Mouse (Mus musculus) gastrocnemius, adult 18-20 months (tissue): ENCODE results near the gene Hc. TPM values are rescaled to one million over a fixed set of nuclear protein-coding genes. Genes with fewer than 3 reads are reported as not detected.

Source experiments
- DNase-seq: peaks from one replicate; pipeline ENCODE4 v3.0.0; 2021; ENCODE audit warnings: low spot score
- long read RNA-seq, 2 experiments: library from polyadenylated mRNA; stranded (forward); transcript quantifications; one replicate each; pipeline ENCODE4 v2.0.0; 2021
- total RNA-seq, 2 experiments: library from RNA; stranded (reverse); gene quantifications; 2 replicates each; pipeline ENCODE4 v1.2.3; 2021

The Hc gene
- under 1 TPM in 1 of 2 experiments, not detected in 1; 0.19 TPM for total RNA-seq
- long read RNA-seq, experiment 1 = 0 reads
- long read RNA-seq, experiment 2 = 0 reads

DNA sequence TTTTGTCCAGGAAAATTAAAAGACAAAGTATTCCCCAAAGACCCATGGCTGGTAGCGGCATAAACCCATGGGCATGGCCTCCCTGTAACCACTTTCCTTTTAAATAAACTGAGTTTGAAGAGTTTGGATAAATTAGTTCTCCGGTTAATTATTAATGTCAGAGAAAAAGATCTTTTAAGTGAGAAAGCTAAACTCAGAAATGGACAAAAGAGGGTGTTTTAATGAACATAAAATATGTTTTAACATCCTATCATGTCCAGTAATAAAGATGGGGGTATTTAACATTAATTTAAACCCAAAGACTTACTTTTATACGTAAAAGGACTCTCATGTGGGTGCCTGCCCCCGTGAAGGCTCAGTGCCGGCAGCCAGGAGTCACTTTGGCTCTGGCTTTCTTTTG is at the start of gene Hc:
TSS of gene Hc (minus strand) at position 101 of the 400 bp plus-strand sequence.
- no peak for DNase-seq

DNA sequence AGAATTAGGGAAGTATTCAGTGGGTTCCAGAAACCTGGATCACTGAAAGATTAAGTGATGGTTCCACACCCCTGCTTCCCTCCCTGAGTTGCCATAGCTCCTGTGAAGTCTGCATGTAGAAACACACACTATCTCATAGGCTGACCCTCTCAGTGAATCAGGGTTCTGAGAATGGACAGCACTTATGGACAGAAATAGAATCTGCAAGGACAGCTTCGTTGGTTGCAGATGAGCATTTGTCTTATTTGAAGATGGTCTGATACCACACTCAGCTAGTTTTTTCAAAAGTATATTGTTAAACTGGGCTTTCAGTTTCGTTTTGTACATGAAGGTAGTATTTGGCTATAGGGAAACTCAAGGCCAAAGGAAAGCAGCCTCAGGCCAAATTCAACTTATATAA is 49.3 kb upstream of the Hc start:
- DNase-seq = no peak

GRCm38 (mm10) chr2:35109924-35110304 is 48.7 kb upstream of the Hc start:
- no peak for DNase-seq

GRCm38 (mm10) chr2:35109141-35109923 is 48.1 kb upstream of the Hc start, which contains the start of gene Cntrl:
TSS of gene Cntrl (plus strand) at chr2:35109492.
- peak; percentile 92 for DNase-seq

DNA sequence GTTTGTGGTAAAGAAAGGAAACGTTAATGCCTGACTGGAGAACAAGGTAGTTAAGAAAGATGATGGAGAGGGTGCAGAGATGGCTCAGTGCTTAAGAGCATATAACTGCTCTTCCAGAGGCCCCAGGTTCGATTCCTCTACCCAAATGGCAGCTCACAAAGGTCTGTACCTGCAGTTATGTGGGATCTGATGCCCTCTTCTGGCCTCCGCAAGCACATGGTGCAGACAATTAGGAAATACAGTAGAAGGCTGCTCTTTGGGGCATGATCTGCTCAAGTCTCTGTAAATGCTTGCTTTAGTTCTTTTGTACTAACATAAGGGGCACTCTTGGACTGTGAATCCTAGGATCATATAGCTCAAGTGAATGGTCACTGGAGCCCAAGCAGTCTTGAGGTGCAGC is 47.5 kb upstream of the Hc start:
- DNase-seq = peak; percentile 30

DNA sequence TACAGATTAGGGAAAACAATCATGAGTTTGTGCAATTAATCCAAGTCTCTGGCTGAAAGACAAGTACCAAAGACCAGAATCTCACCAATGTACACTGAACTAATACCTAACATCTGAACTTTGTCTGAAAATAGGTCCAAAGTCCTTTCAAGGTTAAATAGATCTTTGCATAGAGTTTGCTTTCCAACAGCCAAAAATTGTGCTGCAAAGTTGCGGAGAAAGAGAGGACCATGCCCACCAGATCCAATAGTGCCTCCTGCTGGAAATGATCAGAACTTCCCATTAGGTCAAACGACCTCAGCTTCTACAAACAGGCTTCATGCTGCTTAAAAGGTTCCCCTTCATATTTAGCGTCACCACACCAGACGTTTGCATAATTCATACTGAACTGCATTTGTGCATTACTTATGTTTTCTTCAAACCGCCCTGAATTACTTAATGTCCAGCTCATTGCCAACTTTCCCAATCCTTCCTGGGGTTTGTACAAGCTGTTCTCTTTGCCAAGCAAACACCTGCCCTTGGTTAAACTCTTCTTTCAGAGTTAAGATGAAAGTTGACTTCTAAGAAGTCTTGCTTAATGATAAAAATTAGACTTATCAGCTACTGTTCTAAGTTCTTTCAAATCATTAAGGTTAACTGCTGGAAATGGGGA is 46.9 kb upstream of the Hc start:
- DNase-seq = peak; percentile 7

DNA sequence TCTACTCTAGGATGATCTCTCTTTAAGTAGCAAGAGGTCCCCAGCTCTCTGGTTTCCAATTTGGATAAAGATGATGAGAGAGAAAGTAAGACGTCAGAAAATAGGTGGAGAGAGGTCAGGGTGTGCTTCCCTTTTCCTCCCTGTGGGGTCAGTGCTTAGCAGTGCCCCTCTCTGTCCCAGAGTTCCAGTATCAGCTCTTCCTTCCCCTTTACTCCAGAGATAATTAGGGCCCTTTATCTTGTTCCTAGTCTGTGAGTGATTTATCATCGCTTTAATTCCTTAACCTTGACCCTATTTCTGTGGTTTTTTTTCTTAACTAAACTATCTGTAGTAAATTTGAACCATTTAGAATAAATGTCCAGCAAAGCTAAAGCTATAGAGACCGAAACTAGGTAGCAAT is 43.6 kb upstream of the Hc start:
- DNase-seq = no peak

- no peak for DNase-seq
Observed at GRCm38 (mm10) chr2:35103558-35103957, 42.3 kb upstream of the Hc start.

- DNase-seq = no peak
Observed at GRCm38 (mm10) chr2:35102777-35103176, 41.5 kb upstream of the Hc start.

GRCm38 (mm10) chr2:35101443-35101842 is 40.2 kb upstream of the Hc start, which contains the start of gene AI182371:
TSS of gene AI182371 (minus strand) at chr2:35101543.
- DNase-seq = no peak

DNA sequence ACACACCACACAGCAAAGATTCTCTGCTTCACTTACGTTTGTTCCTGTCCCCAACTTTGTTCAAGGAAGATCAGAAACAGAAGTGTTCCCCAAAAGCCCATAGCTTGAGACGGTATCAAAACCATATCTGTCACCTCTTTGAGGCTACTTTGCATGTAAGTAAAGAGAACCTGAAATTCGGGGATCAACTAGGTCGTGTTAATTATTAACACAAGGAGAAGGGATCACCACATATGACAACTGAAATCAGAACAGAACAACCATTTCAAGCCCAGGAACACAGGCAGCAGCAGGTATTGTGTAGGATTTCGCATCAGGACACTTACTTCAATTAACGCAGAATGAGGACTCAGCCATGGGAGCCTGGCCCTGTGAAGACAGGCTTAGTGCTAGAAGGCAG is 39.3 kb upstream of the Hc start:
- no peak for DNase-seq

GRCm38 (mm10) chr2:35087418-35087817 is 26.2 kb upstream of the Hc start:
- no peak for DNase-seq

- DNase-seq = no peak
Observed at GRCm38 (mm10) chr2:35079166-35079565, 17.9 kb upstream of the Hc start.

DNA sequence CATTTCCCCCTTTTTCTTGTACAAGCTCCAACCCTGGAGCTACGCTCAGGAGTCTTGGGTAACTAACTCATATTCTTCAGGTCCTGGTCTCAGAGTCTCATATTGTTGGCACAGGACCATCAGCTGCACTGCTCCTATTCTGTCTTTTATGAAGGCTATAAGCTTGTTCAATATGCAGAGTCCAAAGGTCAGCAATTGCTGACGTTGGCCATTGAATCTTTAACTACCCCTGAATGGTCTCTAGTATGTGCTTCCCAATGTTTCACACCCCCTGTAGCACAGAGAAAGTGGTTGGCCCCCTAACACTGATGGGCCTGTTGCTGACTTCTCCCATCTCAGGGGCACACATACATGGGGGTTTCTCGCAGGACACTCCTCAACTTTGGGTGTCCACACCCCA is 13.1 kb upstream of the Hc start:
- DNase-seq = no peak

DNA sequence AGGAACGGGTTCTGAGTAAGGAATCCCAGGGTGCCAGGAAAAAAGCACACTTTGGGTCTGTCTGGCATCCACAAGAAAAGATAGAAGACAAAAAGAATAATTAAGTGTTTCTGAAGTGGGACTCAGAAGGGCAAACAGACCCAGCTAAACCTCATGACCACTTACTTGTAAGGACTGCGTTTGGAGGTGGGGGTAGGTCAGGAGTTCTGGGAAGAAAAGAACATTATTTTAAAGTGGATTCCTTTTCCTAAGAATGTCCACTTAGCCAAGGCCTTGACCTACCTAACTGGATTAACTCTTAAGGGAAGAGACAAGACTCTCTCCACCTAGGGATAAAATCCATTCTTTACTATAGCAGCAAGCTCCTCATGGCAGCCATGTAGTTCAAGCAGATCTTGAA is 11.3 kb upstream of the Hc start:
- no peak for DNase-seq

DNA sequence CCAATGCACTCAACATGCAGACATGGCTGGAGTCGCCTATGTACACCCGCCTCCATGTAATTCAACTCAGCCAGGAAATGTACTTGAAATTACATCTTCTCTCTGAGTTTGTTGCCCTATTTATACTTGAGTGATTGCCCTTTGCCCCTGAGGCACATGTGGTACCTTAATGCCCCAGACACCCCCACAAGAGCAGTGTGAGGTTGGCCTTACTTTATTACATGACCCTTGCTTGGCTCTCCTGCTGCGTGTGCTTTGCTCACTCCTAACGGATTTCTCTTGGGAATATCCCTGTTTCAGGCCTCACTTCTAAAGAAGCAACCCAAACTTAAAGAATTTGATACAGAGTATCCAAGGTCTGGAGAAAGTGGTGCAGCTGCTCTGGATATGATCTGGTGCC is 9.0 kb upstream of the Hc start:
- no peak for DNase-seq

GRCm38 (mm10) chr2:35069124-35069523 is 7.9 kb upstream of the Hc start:
- no peak for DNase-seq

DNA sequence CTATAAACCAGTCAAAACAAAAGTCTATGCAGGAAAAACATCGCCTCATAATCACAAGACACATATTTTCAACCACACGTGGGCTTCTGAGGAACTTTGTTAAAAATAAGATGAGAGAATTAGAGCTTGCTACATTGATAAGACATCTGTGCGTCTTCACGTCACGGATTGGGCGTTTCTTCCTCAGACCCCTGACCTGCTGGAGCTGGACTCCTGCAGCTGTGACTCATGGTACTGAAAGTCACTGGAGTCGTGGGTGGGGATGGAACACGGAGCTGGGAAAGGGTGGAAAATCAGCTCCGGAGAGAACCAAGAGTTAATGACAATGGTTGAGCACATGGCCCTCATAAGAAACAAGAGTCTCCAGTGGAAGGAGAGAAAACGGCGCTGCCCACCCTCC is 5.9 kb upstream of the Hc start:
- no peak for DNase-seq

- DNase-seq = no peak
Observed at GRCm38 (mm10) chr2:35066525-35067082, 5.4 kb upstream of the Hc start.

DNA sequence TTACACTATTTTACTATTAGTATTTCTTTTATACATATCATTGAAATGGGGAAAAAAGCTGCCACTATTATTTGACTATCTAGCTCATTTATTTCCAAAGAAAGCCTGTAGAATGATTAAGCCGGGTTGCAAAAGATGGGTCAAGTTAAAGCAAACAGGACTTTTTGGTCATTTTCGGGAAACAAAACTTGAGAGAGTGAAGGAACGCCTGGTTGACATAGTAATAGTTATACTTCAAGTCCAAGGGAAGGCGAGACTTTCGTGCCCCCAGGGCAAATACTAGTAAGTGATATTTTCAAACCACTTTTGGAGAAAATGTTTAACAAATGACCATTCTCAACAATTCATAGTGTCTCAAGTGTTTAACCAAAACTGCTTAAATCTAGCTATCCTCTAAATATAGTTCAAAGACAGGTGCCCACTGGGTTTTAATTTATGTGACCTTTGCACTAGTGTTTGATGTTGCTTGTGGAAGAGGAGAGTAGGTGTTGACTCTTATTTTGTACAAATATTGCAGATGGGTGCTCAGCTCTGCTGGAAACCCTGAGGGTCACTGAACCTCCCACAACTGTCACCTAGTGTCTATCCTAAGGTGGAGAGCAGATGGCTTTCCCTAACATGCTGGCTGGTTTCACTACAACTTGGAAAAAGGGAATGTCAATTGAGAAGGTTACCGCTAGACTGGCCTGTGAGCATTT is 2.2 kb upstream of the Hc start:
- DNase-seq = no peak

DNA sequence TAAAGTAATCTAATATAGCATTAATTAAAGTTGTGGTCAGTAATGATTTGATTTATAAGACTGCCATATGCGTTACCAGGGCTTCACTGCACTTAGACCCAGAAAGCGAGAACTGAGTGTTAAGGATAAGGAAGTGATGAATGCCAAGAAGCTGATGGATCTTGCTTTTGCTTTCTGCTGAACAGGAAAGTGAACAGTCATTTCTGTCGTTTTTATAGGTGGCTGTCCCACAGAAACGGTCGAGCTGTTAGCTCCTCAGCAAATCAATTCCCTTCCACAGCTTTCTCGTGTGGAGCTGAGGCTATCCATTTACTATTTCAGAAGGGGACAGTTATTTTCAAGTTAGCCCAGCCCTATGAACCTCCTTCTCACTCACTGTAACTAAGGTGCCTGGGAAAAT is 341 bp downstream of the Hc start:
- no peak for DNase-seq

DNA sequence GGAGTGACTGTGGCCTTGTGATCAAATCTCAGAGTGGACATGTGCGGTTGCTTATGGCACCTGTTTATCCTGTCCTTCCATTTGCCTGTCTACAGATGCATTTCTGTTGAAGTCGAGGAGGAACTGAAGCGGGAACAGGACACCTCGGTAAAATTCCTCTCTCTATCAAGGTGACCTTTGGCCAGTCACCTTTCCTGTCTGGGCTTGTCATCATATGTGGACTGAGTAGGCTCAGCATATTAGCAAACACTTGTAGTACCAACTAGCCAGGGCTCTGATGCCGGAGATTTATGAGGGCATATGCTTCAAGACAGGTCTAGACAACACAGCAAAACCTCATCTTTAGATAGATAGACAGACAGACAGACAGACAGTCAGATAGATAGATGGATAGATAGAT is 982 bp downstream of the Hc start:
- DNase-seq = no peak
